Comparison of ENCODE assay signal across 10 mouse cellular contexts in genomic region chr2:9875676-9876357, GRCm38 (mm10). TPM values are rescaled to one million over a fixed set of nuclear protein-coding genes. Genes with fewer than 3 reads are reported as not detected.
DNase-seq lines count a peak whose midpoint lies in the region; ATAC-seq and TF ChIP-seq lines count a peak whose summit lies in the region.
"Had no signal": no experiment of that assay in that cellular context is flagged by ENCODE, and none has a peak within 500 bp of the region (broad histone marks: within the 10 kb centered on the region; RNA-seq: fewer than 3 reads in every experiment).

No protein-coding gene starts in this region.

- TF ChIP-seq CTCF in stomach, postnatal 0 days (IDR thresholded peaks at IDR 0.05; ENCODE audit: low read depth): no peak

- H3K9ac ChIP-seq in kidney, embryonic 16.5 days (replicated peaks; ENCODE audit: low read length): peak overlapping the region; percentile 70
- no peak overlapping the region; the same call in 1 of the 2 replicates for H3K9ac ChIP-seq in embryonic facial prominence, embryonic 11.5 days (replicated peaks; ENCODE audit: low read length)
- H3K9ac ChIP-seq in limb, embryonic 14.5 days (ENCODE audit: low read depth, low read length, severe bottlenecking): no peak overlapping the region
- H3K9ac ChIP-seq in stomach, postnatal 0 days (ENCODE audit: low read length): no peak overlapping the region

- no peak for ATAC-seq in kidney, embryonic 16.5 days (ENCODE audit: low FRiP score, low TSS enrichment)
- no peak for ATAC-seq in embryonic facial prominence, embryonic 11.5 days (replicated peaks; ENCODE audit: insufficient number of reproducible peaks, low FRiP score, low TSS enrichment, low read depth)
- ATAC-seq in limb, embryonic 14.5 days (ENCODE audit: low FRiP score, low read depth): no peak
- ATAC-seq in stomach, postnatal 0 days (ENCODE audit: low FRiP score, low TSS enrichment): no peak

- H3K4me2 ChIP-seq in kidney, embryonic 16.5 days (replicated peaks; ENCODE audit: low read depth, low read length): peak overlapping the region; percentile 90
- H3K4me2 ChIP-seq in embryonic facial prominence, embryonic 11.5 days (ENCODE audit: low read depth, low read length): peak overlapping the region; percentile 43; the same call in 1 of the 2 replicates
- 0 out of 2 replicates have a peak overlapping the region, but pooled peaks have one; percentile 16 for H3K4me2 ChIP-seq in limb, embryonic 14.5 days (replicated peaks; ENCODE audit: low read depth, low read length, severe bottlenecking)
- no peak overlapping the region; the same call in 1 of the 2 replicates for H3K4me2 ChIP-seq in stomach, postnatal 0 days (replicated peaks; ENCODE audit: low read depth)

- H3K36me3 ChIP-seq in kidney, embryonic 16.5 days (ENCODE audit: insufficient read depth, low read length): no peaks in the 10 kb centered on the region
- H3K36me3 ChIP-seq in embryonic facial prominence, embryonic 11.5 days (replicated peaks; ENCODE audit: control insufficient read depth, insufficient read depth, low read depth, low read length): no peaks in the 10 kb centered on the region
- H3K36me3 ChIP-seq in limb, embryonic 14.5 days (ENCODE audit: control insufficient read depth, insufficient read depth, low read length): no peaks in the 10 kb centered on the region
- no peaks in the 10 kb centered on the region for H3K36me3 ChIP-seq in stomach, postnatal 0 days (ENCODE audit: control insufficient read depth, insufficient read depth, low read length)

- DNase-seq in kidney, postnatal 4 days: no peak
- DNase-seq in embryonic facial prominence, embryonic 11.5 days (ENCODE audit: low spot score): peak; percentile 30
- no peak for DNase-seq in limb, embryonic 14.5 days (ENCODE audit: low spot score)
- no peak for DNase-seq in stomach, postnatal 0 days (ENCODE audit: low spot score)
- no peak for DNase-seq in layer of hippocampus, adult 9-11 months
- DNase-seq in Muller cell, postnatal 12 days (ENCODE audit: inconsistent ontology term): no peak
- no peak for DNase-seq in frontal cortex, adult 2 months (ENCODE audit: extremely low spot score in 1 of 2, low spot score in 1 of 2)
- DNase-seq: lung, postnatal 10 days; right cerebral cortex, adult 18-20 months had no signal

- no peak for TF ChIP-seq POLR2A in limb, embryonic 14.5 days (IDR thresholded peaks at IDR 0.05; ENCODE audit: borderline replicate concordance, extremely low read depth, insufficient read depth, insufficient read length)

- no peak for TF ChIP-seq EP300 in stomach, postnatal 0 days (optimal IDR thresholded peaks at IDR 0.05)

- no peaks in the 10 kb centered on the region for H3K9me3 ChIP-seq in kidney, embryonic 16.5 days (ENCODE audit: low read length)
- H3K9me3 ChIP-seq in embryonic facial prominence, embryonic 11.5 days (replicated peaks; ENCODE audit: control insufficient read depth, low read length): no peaks in the 10 kb centered on the region
- H3K9me3 ChIP-seq in limb, embryonic 14.5 days (ENCODE audit: control insufficient read depth, low read length): no peaks in the 10 kb centered on the region
- no peaks in the 10 kb centered on the region for H3K9me3 ChIP-seq in stomach, postnatal 0 days (ENCODE audit: control insufficient read depth, low read length)

- peak overlapping the region; percentile 55 for H3K4me3 ChIP-seq in kidney, embryonic 16.5 days (ENCODE audit: low read length)
- peak overlapping the region; percentile 38 for H3K4me3 ChIP-seq in embryonic facial prominence, embryonic 11.5 days (ENCODE audit: low read depth, low read length)
- H3K4me3 ChIP-seq in limb, embryonic 14.5 days (replicated peaks; ENCODE audit: low read length): peak overlapping the region; percentile 41
- peak overlapping the region; percentile 51 for H3K4me3 ChIP-seq in stomach, postnatal 0 days (ENCODE audit: low read depth, low read length)

- 43% methylated on average over 12 of the region's 12 CpGs for whole genome bisulfite sequencing in kidney, embryonic 16.5 days
- WGBS in embryonic facial prominence, embryonic 11.5 days: 11% methylated on average over 12 of the region's 12 CpGs
- 23% methylated on average over 12 of the region's 12 CpGs for WGBS in limb, embryonic 14.5 days
- WGBS in stomach, postnatal 0 days: 44% methylated on average over 12 of the region's 12 CpGs

- peaks cover 12% of the 10 kb centered on the region; the same call in 1 of the 2 replicates for H3K4me1 ChIP-seq in kidney, embryonic 16.5 days (ENCODE audit: insufficient read depth, low read length)
- H3K4me1 ChIP-seq in embryonic facial prominence, embryonic 11.5 days (ENCODE audit: control insufficient read depth, insufficient read depth, low read length): no peaks in the 10 kb centered on the region; the same call in 1 of the 2 replicates
- H3K4me1 ChIP-seq in limb, embryonic 14.5 days (ENCODE audit: control insufficient read depth, insufficient read depth, low read length): peaks cover 7% of the 10 kb centered on the region
- peaks cover 4% of the 10 kb centered on the region; the same call in 1 of the 2 replicates for H3K4me1 ChIP-seq in stomach, postnatal 0 days (replicated peaks; ENCODE audit: control insufficient read depth, insufficient read depth)

- H3K27ac ChIP-seq in kidney, embryonic 16.5 days (ENCODE audit: low read length): peak overlapping the region; percentile 81
- no peak overlapping the region for H3K27ac ChIP-seq in embryonic facial prominence, embryonic 11.5 days (replicated peaks; ENCODE audit: low read depth, low read length)
- H3K27ac ChIP-seq in limb, embryonic 14.5 days (replicated peaks; ENCODE audit: low read depth, low read length): no peak overlapping the region
- no peak overlapping the region for H3K27ac ChIP-seq in stomach, postnatal 0 days (replicated peaks)

- peaks cover 76% of the 10 kb centered on the region for H3K27me3 ChIP-seq in kidney, embryonic 16.5 days (ENCODE audit: insufficient read depth, low read length)
- H3K27me3 ChIP-seq in embryonic facial prominence, embryonic 11.5 days (ENCODE audit: control insufficient read depth, insufficient read depth, low read length): peaks cover 12% of the 10 kb centered on the region
- peaks cover 87% of the 10 kb centered on the region for H3K27me3 ChIP-seq in limb, embryonic 14.5 days (ENCODE audit: control insufficient read depth, insufficient read depth, low read length)
- peaks cover 3% of the 10 kb centered on the region; the same call in 1 of the 2 replicates for H3K27me3 ChIP-seq in stomach, postnatal 0 days (ENCODE audit: control insufficient read depth, insufficient read depth, low read length)

RNA-seq across cellular contexts. Expression of gene 4930412O13Rik, which starts 5.2 kb away (rescaled TPM):
- 2.8 and 3.2 TPM in 2 replicates for polyA plus RNA-seq in kidney, embryonic 16.5 days (2015; fragmentation: Nextera tagmentation; extraction: Ambion mirVana)
- polyA plus RNA-seq in embryonic facial prominence, embryonic 11.5 days (2014; fragmentation: Nextera tagmentation; extraction: Ambion mirVana): 1.0 and 1.7 TPM in 2 replicates
- polyA plus RNA-seq in limb, embryonic 14.5 days (2012; rRNA removed): 0.38 and 0.64 TPM in 2 replicates
- polyA plus RNA-seq in limb, embryonic 14.5 days (2014; fragmentation: Nextera tagmentation; extraction: Ambion mirVana): not detected in 2 replicates
- polyA plus RNA-seq in stomach, postnatal 0 days (2015; fragmentation: Nextera tagmentation; extraction: Ambion mirVana): not detected in 2 replicates
- not detected in 2 replicates for polyA plus RNA-seq in frontal cortex, adult 2 months (2012; rRNA removed)

RNA-seq across cellular contexts. Expression of gene 9230102O04Rik, which starts 13.5 kb away (rescaled TPM):
- 6.7 and 7.2 TPM in 2 replicates for polyA plus RNA-seq in kidney, embryonic 16.5 days (2015; fragmentation: Nextera tagmentation; extraction: Ambion mirVana)
- 0.99 and 1.2 TPM in 2 replicates for polyA plus RNA-seq in embryonic facial prominence, embryonic 11.5 days (2014; fragmentation: Nextera tagmentation; extraction: Ambion mirVana)
- not detected in 2 replicates for polyA plus RNA-seq in limb, embryonic 14.5 days (2012; rRNA removed)
- not detected in 2 replicates for polyA plus RNA-seq in limb, embryonic 14.5 days (2014; fragmentation: Nextera tagmentation; extraction: Ambion mirVana)
- polyA plus RNA-seq in stomach, postnatal 0 days (2015; fragmentation: Nextera tagmentation; extraction: Ambion mirVana): not detected in 2 replicates
- not detected in 2 replicates for polyA plus RNA-seq in frontal cortex, adult 2 months (2012; rRNA removed)

RNA-seq across cellular contexts. Expression of gene Gata3, which starts 14.0 kb away (rescaled TPM):
- polyA plus RNA-seq in kidney, embryonic 16.5 days (2015; fragmentation: Nextera tagmentation; extraction: Ambion mirVana): 103 and 117 TPM in 2 replicates
- 17.4 and 22.7 TPM in 2 replicates for polyA plus RNA-seq in embryonic facial prominence, embryonic 11.5 days (2014; fragmentation: Nextera tagmentation; extraction: Ambion mirVana)
- 6.4 and 6.9 TPM in 2 replicates for polyA plus RNA-seq in limb, embryonic 14.5 days (2012; rRNA removed)
- polyA plus RNA-seq in limb, embryonic 14.5 days (2014; fragmentation: Nextera tagmentation; extraction: Ambion mirVana): 27.0 and 29.4 TPM in 2 replicates
- polyA plus RNA-seq in stomach, postnatal 0 days (2015; fragmentation: Nextera tagmentation; extraction: Ambion mirVana): 7.5 and 8.9 TPM in 2 replicates
- polyA plus RNA-seq in frontal cortex, adult 2 months (2012; rRNA removed): 0.19 TPM in 1 of 2 replicates, not detected in the other
